Mouse (Mus musculus) midbrain, embryonic 11.5 days (tissue): Measurements from ENCODE around the gene Lyve1. TPM values are rescaled to one million over a fixed set of nuclear protein-coding genes. Genes with fewer than 3 reads are reported as not detected.
A peak's percentile ranks its signal among the peaks of the same experiment; 100 is the strongest.

ENCODE experiments used
- ATAC-seq: fragments of 200-750 bp; cut with Nextera tagmentation; 2 replicates; pipeline ENCODE4 v1.8.0; 2017; ENCODE audit warnings: moderate TSS enrichment, moderate library complexity; ENCODE audit not compliant: low FRiP score
- DNase-seq: peaks from one replicate; pipeline ENCODE4 v3.0.0; 2015; ENCODE audit warnings: low spot score; ENCODE audit errors: missing footprints
- H3K27ac ChIP-seq: fragments of 300-500 bp; sonication (generic); 2 replicates; pipeline ENCODE4 v1.5.1; 2014; ENCODE audit warnings: low read depth, low read length
- H3K27me3 ChIP-seq: fragments of 300-500 bp; sonication (generic); 2 replicates; pipeline ENCODE4 v1.6.1; 2014; ENCODE audit warnings: mild to moderate bottlenecking, low read length, moderate library complexity, mixed read lengths; ENCODE audit not compliant: control insufficient read depth, insufficient read depth
- H3K36me3 ChIP-seq: fragments of 300-500 bp; sonication (generic); 2 replicates; pipeline ENCODE4 v1.6.1; 2014; ENCODE audit warnings: mild to moderate bottlenecking, low read length, moderate library complexity, mixed read lengths; ENCODE audit not compliant: control insufficient read depth, insufficient read depth
- H3K4me1 ChIP-seq: fragments of 300-500 bp; sonication (generic); 2 replicates; pipeline ENCODE4 v1.6.1; 2014; ENCODE audit warnings: low read length; ENCODE audit not compliant: control insufficient read depth, insufficient read depth
- H3K4me2 ChIP-seq: fragments of 300-500 bp; sonication (generic); 2 replicates; pipeline ENCODE4 v1.6.1; 2014; ENCODE audit warnings: mild to moderate bottlenecking, moderate library complexity
- H3K4me3 ChIP-seq: fragments of 300-500 bp; sonication (generic); 2 replicates; pipeline ENCODE4 v1.5.1; 2014; ENCODE audit warnings: low read depth, low read length
- H3K9ac ChIP-seq: fragments of 300-500 bp; sonication (generic); 2 replicates; pipeline ENCODE4 v1.6.1; 2014; ENCODE audit warnings: low read length
- H3K9me3 ChIP-seq: fragments of 300-500 bp; sonication (generic); 2 replicates; pipeline ENCODE4 v1.6.1; 2016; ENCODE audit warnings: low read length; ENCODE audit not compliant: control insufficient read depth
- WGBS: fragments of 180-500 bp; shearing (Covaris S2); extraction: QIAGEN DNeasy Blood & Tissue Kit; methylation state at CpG from one replicate; pipeline ENCODE4 v1.1.7; 2014; 5-methylcytosine and 5-hydroxymethylcytosine counted together
- polyA plus RNA-seq: library from polyadenylated mRNA; unstranded; fragments of >200 nt; fragmentation: Nextera tagmentation; extraction: Ambion mirVana; gene quantifications from 2 replicates; pipeline ENCODE4 v1.2.1, GENCODE M21; 2014

Lyve1 gene
- polyA plus RNA-seq, 1 experiment from 2014 or later, result 4.5 TPM

DNA sequence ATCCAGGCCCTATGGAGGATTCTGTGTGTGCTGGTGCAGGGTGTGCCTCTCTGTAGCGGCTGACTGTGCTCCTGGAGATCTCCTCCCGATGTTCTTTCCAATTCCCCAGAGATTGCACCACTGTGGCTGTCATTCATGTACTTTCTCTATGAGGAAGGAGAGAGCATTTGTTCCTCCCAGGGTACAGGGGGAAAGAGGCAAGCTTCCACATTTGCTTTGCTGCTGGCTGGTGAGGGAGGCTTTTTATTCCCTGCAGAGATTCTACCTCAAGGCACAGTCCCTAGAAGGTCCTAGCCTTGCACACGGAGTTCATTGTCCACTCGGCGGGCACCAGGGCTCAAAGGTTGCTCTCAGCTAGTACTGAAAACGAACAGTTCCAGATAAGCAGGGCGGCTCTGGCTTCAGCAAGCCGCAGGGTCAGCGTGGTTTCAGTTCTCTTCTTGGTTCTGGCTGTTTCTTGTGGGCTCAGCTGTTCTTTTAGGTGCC, 28.5 kb upstream of the Lyve1 start:
- H3K27ac ChIP-seq, result no peak overlapping the region
- 81% methylated on average over 9 of the region's 9 CpGs for WGBS

DNA sequence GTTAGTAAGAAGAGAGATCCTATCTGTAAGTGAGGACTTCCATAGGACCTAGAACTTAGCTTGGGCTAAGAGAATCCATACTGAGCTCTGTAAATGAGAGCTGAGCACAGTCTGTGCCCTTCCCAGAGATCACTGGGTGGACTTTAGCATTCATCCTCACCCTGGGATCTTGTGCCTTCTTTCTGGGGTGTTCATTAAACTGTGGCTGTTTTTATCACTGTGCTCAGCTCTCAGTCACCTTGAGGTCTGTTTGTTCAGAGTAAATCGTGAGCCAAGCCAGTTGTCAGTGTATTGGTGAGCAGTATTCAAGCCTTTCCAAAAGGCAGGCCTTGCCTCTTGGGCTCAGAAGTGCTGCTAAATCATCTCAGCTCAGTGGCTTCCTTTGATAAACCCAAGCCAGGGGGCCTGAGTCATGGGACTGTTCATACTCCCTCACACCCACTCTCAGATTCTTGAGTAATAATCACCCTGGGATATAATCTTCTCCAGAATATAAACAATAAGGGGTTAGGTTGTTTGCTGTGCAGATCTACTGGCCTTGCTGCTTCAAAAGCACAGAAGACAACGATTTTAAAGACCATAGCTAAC, 18.8 kb upstream of the Lyve1 start:
- WGBS, result 88% methylated on average over 2 of the region's 2 CpGs
- H3K4me3 ChIP-seq, result no peak overlapping the region
- H3K36me3 ChIP-seq, result no peaks in the 10 kb centered on the region
- H3K9me3 ChIP-seq, result no peaks in the 10 kb centered on the region
- no peaks in the 10 kb centered on the region for H3K4me1 ChIP-seq
- no peak overlapping the region for H3K9ac ChIP-seq
- no peaks in the 10 kb centered on the region for H3K27me3 ChIP-seq
- ATAC-seq, result no peak
- no peak for DNase-seq
- no peak overlapping the region for H3K27ac ChIP-seq
- H3K4me2 ChIP-seq, result no peak overlapping the region

More for the DNA sequence above, 28.5 kb upstream of the Lyve1 start:
- Histone ChIP-seq H3K4me1 (no peaks in the 10 kb centered on the region), H3K9me3 (no peaks in the 10 kb centered on the region), H3K9ac (no peak overlapping the region), H3K4me3 (no peak overlapping the region), H3K27me3 (no peaks in the 10 kb centered on the region), H3K36me3 (no peaks in the 10 kb centered on the region), H3K4me2 (no peak overlapping the region)
- no peak for DNase-seq
- no peak for ATAC-seq

DNA sequence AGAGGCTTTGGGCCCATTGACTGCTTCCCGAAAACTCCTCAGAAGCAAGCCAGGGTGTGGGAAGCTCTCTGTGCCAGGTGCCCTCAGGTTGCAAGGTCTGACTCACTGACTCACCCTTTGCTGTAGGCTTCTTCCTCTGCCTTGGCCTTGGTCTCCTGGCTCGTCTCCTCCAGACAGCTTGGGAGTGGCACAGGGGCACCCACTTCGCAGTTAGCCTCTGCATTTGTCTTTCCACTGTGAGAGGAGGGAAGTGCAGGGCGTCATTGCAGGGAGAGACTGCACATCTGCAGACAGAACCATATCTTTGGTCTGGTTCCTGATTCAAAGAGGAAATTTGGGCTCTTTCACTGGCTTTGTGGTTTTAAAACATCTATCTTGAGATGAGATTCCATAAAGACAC, 15.0 kb upstream of the Lyve1 start:
- H3K9ac ChIP-seq, result no peak overlapping the region
- no peak overlapping the region for H3K27ac ChIP-seq
- 89% methylated on average over 4 of the region's 4 CpGs for WGBS
- no peaks in the 10 kb centered on the region for H3K36me3 ChIP-seq
- H3K4me2 ChIP-seq, result no peak overlapping the region
- H3K9me3 ChIP-seq, result no peaks in the 10 kb centered on the region
- H3K27me3 ChIP-seq, result no peaks in the 10 kb centered on the region
- H3K4me1 ChIP-seq, result no peaks in the 10 kb centered on the region
- no peak overlapping the region for H3K4me3 ChIP-seq
- DNase-seq, result no peak
- ATAC-seq, result no peak

DNA sequence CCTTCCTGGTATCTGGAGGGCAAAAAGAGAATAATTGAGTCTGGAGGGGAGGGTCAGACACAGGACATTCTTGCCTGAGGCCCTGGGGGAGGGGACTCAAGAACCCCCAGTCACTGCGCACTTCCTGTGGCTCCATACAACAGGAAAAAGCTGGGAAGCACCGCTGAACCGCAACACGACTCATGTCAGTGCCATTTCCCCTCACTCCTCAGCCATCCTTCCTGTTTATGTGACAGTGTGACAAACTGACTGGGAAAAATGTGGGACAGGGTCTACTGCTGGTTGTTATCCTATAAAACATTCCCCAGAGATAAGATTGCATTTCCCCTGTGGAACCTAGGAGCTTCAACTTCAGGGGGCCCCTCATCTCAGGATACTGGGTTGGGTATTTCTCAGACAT, 13.9 kb upstream of the Lyve1 start:
- no peaks in the 10 kb centered on the region for H3K36me3 ChIP-seq
- WGBS, result 86% methylated on average over 4 of the region's 4 CpGs
- H3K27ac ChIP-seq, result no peak overlapping the region
- H3K4me3 ChIP-seq, result no peak overlapping the region
- no peak overlapping the region for H3K9ac ChIP-seq
- DNase-seq (no peak), ATAC-seq (no peak)
- H3K27me3 ChIP-seq, result no peaks in the 10 kb centered on the region
- H3K9me3 ChIP-seq, result no peaks in the 10 kb centered on the region
- no peaks in the 10 kb centered on the region for H3K4me1 ChIP-seq
- no peak overlapping the region for H3K4me2 ChIP-seq

DNA sequence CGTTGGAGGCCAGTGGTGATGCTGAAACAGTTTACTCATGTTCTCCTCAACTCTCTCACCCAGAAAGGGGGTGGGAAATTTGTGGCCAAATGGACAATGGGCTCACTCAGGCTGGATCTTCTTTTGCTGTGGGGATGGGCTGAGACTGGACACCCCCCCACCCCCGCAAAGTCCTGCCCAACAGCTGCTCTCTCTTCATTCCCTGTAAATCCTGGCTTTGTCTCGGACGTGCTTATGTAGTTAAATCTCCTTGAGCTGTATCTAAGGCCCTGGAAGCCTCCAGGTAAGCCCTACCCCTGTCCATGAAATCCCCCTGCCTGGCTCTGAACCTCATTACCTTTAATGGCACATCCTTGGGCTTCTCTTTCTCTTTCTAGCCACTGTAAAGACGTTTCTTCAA, 5.8 kb upstream of the Lyve1 start:
- Histone ChIP-seq H3K36me3 (no peaks in the 10 kb centered on the region), H3K9ac (no peak overlapping the region), H3K27ac (no peak overlapping the region), H3K9me3 (no peaks in the 10 kb centered on the region), H3K4me2 (no peak overlapping the region), H3K4me1 (no peaks in the 10 kb centered on the region), H3K4me3 (no peak overlapping the region), H3K27me3 (no peaks in the 10 kb centered on the region)
- no peak for DNase-seq
- WGBS, result 63% methylated on average over 5 of the region's 5 CpGs
- no peak for ATAC-seq

DNA sequence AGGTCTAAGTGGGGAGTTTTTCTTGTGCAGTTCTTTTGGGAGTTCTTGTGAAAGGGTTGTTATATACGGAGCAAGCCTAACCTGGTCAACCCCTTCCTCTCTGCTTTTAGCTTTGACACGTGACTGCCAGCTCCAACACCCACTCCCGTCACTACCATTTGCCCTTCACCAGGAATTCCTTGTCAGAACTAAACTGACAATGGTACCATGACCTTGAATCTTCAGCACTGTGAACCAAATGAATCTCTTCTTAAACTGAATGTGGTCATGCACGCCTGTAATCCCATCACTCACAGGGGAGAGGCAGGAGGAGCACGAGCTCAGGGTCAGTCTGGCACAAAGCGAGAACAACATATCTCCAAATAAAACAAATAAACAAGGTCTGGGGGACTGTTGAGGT, 4.1 kb upstream of the Lyve1 start:
- H3K4me1 ChIP-seq, result no peaks in the 10 kb centered on the region
- H3K27me3 ChIP-seq, result no peaks in the 10 kb centered on the region
- no peaks in the 10 kb centered on the region for H3K36me3 ChIP-seq
- no peak overlapping the region for H3K9ac ChIP-seq
- no peak for ATAC-seq
- H3K4me3 ChIP-seq, result no peak overlapping the region
- WGBS, result 86% methylated on average over 6 of the region's 6 CpGs
- no peak overlapping the region for H3K4me2 ChIP-seq
- no peak overlapping the region for H3K27ac ChIP-seq
- H3K9me3 ChIP-seq, result no peaks in the 10 kb centered on the region
- DNase-seq, result no peak

DNA sequence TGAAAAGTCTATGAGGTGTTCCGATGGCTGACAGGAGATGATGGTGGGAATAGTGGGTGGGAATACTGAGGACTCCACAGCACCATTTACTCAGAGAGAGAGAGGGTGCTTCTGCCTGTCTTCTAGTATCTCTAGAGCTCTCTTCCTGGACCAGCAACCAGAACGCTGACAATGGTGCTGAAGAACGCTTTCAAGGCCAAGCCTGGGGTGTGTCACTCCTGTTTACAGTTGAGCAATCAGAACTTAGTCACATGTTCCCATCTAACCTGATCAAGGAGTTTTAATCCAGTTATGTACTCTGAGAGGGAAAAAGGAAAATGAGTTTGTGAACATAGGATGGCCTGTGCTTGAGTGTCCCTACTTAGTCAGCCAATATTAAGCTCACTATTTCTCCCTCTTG, 3.0 kb upstream of the Lyve1 start:
- Histone ChIP-seq H3K9me3 (no peaks in the 10 kb centered on the region), H3K9ac (no peak overlapping the region), H3K4me1 (no peaks in the 10 kb centered on the region), H3K27ac (no peak overlapping the region), H3K4me2 (no peak overlapping the region), H3K4me3 (no peak overlapping the region), H3K36me3 (no peaks in the 10 kb centered on the region), H3K27me3 (no peaks in the 10 kb centered on the region)
- DNase-seq (no peak), ATAC-seq (no peak)
- WGBS, result 93% methylated on average over 3 of the region's 3 CpGs

DNA sequence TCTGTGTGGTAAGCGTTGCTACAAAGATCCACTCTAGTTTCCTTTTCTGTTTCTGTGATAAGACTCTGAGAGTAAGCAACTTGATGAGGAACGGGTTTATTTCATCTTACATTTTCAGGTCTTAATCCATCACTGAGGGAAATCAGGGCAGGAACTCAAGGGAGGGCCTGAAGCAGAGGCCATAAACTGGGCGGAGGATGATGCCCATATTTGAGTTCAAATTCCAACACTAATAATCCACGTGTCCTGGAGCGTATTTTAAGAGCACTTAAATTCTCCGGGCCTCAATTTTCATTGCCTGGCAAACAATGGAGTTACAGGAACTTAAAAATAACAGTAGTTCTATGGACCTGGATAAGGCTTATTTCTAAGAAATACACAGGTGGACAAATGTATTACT, 2.5 kb upstream of the Lyve1 start:
- DNase-seq, result no peak
- no peak for ATAC-seq
- no peaks in the 10 kb centered on the region for H3K4me1 ChIP-seq
- H3K9me3 ChIP-seq, result no peaks in the 10 kb centered on the region
- H3K27ac ChIP-seq, result no peak overlapping the region
- WGBS, result 89% methylated on average over 6 of the region's 6 CpGs
- no peaks in the 10 kb centered on the region for H3K27me3 ChIP-seq
- H3K9ac ChIP-seq, result no peak overlapping the region
- no peaks in the 10 kb centered on the region for H3K36me3 ChIP-seq
- no peak overlapping the region for H3K4me2 ChIP-seq
- H3K4me3 ChIP-seq, result no peak overlapping the region

DNA sequence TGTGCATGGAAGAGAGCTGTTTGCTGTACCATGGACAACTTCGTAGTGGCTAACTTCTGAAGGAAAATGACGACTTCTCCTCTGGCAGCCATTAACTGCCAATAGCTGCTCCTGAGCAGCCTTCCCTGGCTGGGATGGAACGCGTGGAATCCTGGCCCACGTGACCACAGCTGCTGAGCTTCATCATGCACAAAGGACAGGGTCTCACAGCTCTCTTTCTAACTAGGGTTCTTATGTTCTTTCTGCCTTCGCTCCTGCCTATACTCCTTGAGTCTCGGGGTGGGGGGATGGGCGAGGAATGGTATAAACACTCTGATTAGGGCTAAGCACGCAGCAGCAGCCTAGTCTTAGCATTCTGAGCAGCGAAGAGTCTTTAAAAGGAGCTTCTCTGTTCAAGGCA, 2.0 kb upstream of the Lyve1 start:
- Histone ChIP-seq H3K4me1 (no peaks in the 10 kb centered on the region), H3K9me3 (no peaks in the 10 kb centered on the region), H3K27me3 (no peaks in the 10 kb centered on the region), H3K4me2 (no peak overlapping the region), H3K27ac (no peak overlapping the region), H3K9ac (no peak overlapping the region), H3K36me3 (no peaks in the 10 kb centered on the region), H3K4me3 (no peak overlapping the region)
- WGBS, result 48% methylated on average over 10 of the region's 10 CpGs
- DNase-seq (peak; percentile 88), ATAC-seq (0 out of 2 replicates have a peak, but pooled peaks have one; percentile 22)
